Mouse (Mus musculus): ENCODE measurements around the gene Pnkd.
A peak's percentile ranks its signal among the peaks of the same experiment; 100 is the strongest.

Pnkd gene

GRCm38 (mm10) chr1:74390287-74390906 lies 105.7 kb downstream of the Pnkd start:
- DNase-seq (ENCODE audit: low read depth) = peak; percentile 94

- peak; percentile 96 for DNase-seq (ENCODE audit: low read depth)
Observed at GRCm38 (mm10) chr1:74390924-74391748, 106.4 kb downstream of the Pnkd start, which contains the start of gene Ctdsp1. Ctdsp1 (plus strand) TSS chr1:74391509.

GRCm38 (mm10) chr1:74391844-74392441 lies 107.2 kb downstream of the Pnkd start:
- DNase-seq (ENCODE audit: low read depth) = peak; percentile 79

GRCm38 (mm10) chr1:74392446-74392994 lies 107.8 kb downstream of the Pnkd start:
- DNase-seq (ENCODE audit: low read depth) = no peak

GRCm38 (mm10) chr1:74393010-74393409 lies 108.3 kb downstream of the Pnkd start:
- DNase-seq (ENCODE audit: low read depth) = no peak

- DNase-seq (ENCODE audit: low read depth) = no peak
Observed at GRCm38 (mm10) chr1:74393697-74394096, 109.0 kb downstream of the Pnkd start.

GRCm38 (mm10) chr1:74394311-74394710 lies 109.6 kb downstream of the Pnkd start:
- no peak for DNase-seq (ENCODE audit: low read depth)

GRCm38 (mm10) chr1:74394858-74395257 lies 110.1 kb downstream of the Pnkd start:
- no peak for DNase-seq (ENCODE audit: low read depth)

GRCm38 (mm10) chr1:74395290-74395689 lies 110.6 kb downstream of the Pnkd start:
- no peak for DNase-seq (ENCODE audit: low read depth)

- peak; percentile 48 for DNase-seq (ENCODE audit: low read depth)
Observed at GRCm38 (mm10) chr1:74396456-74397222, 111.9 kb downstream of the Pnkd start.

GRCm38 (mm10) chr1:74397268-74397918 lies 112.7 kb downstream of the Pnkd start:
- peak; percentile 93 for DNase-seq (ENCODE audit: low read depth)

GRCm38 (mm10) chr1:74397919-74398451 lies 113.3 kb downstream of the Pnkd start:
- DNase-seq (ENCODE audit: low read depth) = peak; percentile 89

GRCm38 (mm10) chr1:74400531-74400930 lies 115.8 kb downstream of the Pnkd start:
- DNase-seq (ENCODE audit: low read depth) = no peak

- DNase-seq (ENCODE audit: low read depth) = no peak
Observed at GRCm38 (mm10) chr1:74401015-74401702, 116.4 kb downstream of the Pnkd start.

Measured in induced T-regulatory cell, adult 2 months (primary cell).